Mouse (Mus musculus) limb, embryonic 14.5 days (tissue): Measurements from ENCODE around the gene Ubr2. TPM values are rescaled to one million over a fixed set of nuclear protein-coding genes. Genes with fewer than 3 reads are reported as not detected.

Experiments
- ATAC-seq: fragments of 200-750 bp; cut with Nextera tagmentation; 2 replicates; pipeline ENCODE4 v1.8.0; 2017; ENCODE audit warnings: low read depth, moderate number of reproducible peaks, moderate TSS enrichment; ENCODE audit not compliant: low FRiP score
- DNase-seq: peaks from one replicate; pipeline ENCODE4 v3.0.0-alpha.2; 2015; ENCODE audit warnings: low spot score
- H3K27ac ChIP-seq: fragments of 300-500 bp; sonication (generic); replicated peaks from 2 replicates; pipeline ENCODE4 v1.5.1; 2014; ENCODE audit warnings: low read depth, mild to moderate bottlenecking, low read length, moderate library complexity, mixed read lengths
- H3K27me3 ChIP-seq: fragments of 300-500 bp; sonication (generic); 2 replicates; pipeline ENCODE4 v1.6.1; 2014; ENCODE audit warnings: low read length, mixed read lengths; ENCODE audit not compliant: control insufficient read depth, insufficient read depth
- H3K36me3 ChIP-seq: fragments of 300-500 bp; sonication (generic); 2 replicates; pipeline ENCODE4 v1.6.1; 2014; ENCODE audit warnings: mild to moderate bottlenecking, low read length, moderate library complexity, mixed read lengths; ENCODE audit not compliant: control insufficient read depth, insufficient read depth
- H3K4me1 ChIP-seq: fragments of 300-500 bp; sonication (generic); 2 replicates; pipeline ENCODE4 v1.6.1; 2014; ENCODE audit warnings: antibody characterized with exemption, low read length, mixed read lengths; ENCODE audit not compliant: control insufficient read depth, insufficient read depth
- H3K4me2 ChIP-seq: fragments of 300-500 bp; sonication (generic); replicated peaks from 2 replicates; pipeline ENCODE4 v1.6.1; 2014; ENCODE audit warnings: low read depth, mild to moderate bottlenecking, low read length, moderate library complexity; ENCODE audit not compliant: severe bottlenecking
- H3K4me3 ChIP-seq: fragments of 300-500 bp; sonication (generic); replicated peaks from 2 replicates; pipeline ENCODE4 v1.5.1; 2014; ENCODE audit warnings: low read length
- H3K9ac ChIP-seq: fragments of 300-500 bp; sonication (generic); 2 replicates; pipeline ENCODE4 v1.6.1; 2014; ENCODE audit warnings: mild to moderate bottlenecking, low read depth, low read length, moderate library complexity; ENCODE audit not compliant: severe bottlenecking
- H3K9me3 ChIP-seq: fragments of 300-500 bp; sonication (generic); 2 replicates; pipeline ENCODE4 v1.6.1; 2016; ENCODE audit warnings: low read length; ENCODE audit not compliant: control insufficient read depth
- POLR2A ChIP-seq: fragments of 200-500 bp; IDR thresholded peaks from 2 replicates; pipeline ENCODE4 v1.8.0; 2012; ENCODE audit warnings: inconsistent platforms, mild to moderate bottlenecking, moderate library complexity, borderline replicate concordance; ENCODE audit not compliant: insufficient read depth, insufficient read length; ENCODE audit errors: extremely low read depth
- WGBS: fragments of 180-500 bp; shearing (Covaris S2); extraction: QIAGEN DNeasy Blood & Tissue Kit; methylation state at CpG from one replicate; pipeline ENCODE4 v1.1.7; 2014; 5-methylcytosine and 5-hydroxymethylcytosine counted together
- polyA plus RNA-seq, 2 experiments: library from polyadenylated mRNA; depleted of rRNA in 1 of 2; stranded (reverse) in 1 of 2; unstranded in 1 of 2; fragments of >200 nt; fragmentation: Nextera tagmentation in 1 of 2; extraction: Ambion mirVana in 1 of 2; gene quantifications; 2 replicates each; pipeline versions ENCODE4 v1.2.1 to v1.2.3; 2012 to 2014

Ubr2 gene
- polyA plus RNA-seq, 2 experiments = 23.3 to 35.7 TPM

- Histone ChIP-seq H3K9ac (no peak overlapping the region), H3K27ac (no peak overlapping the region), H3K4me3 (no peak overlapping the region), H3K9me3 (no peaks in the 10 kb centered on the region), H3K4me2 (no peak overlapping the region), H3K36me3 (no peaks in the 10 kb centered on the region), H3K27me3 (no peaks in the 10 kb centered on the region), H3K4me1 (no peaks in the 10 kb centered on the region)
- ATAC-seq (no peak), DNase-seq (no peak)
- 55% methylated on average over 14 of the region's 14 CpGs for WGBS
- no peak for TF ChIP-seq POLR2A
Measured at GRCm38 (mm10) chr17:46879841-46880311, 130.5 kb downstream of the Ubr2 start.

Other genes starting within 250 kb of the Ubr2 start
- 0.20 and 0.30 TPM in 2 replicates for gene Ptcra, start 246.8 kb downstream of the Ubr2 start, polyA plus RNA-seq (2012; rRNA removed)
- 0.19 and 0.57 TPM in 2 replicates for gene Ptcra, start 246.8 kb downstream of the Ubr2 start, polyA plus RNA-seq (2014; fragmentation: Nextera tagmentation; extraction: Ambion mirVana)
- 85.4 and 110 TPM in 2 replicates for gene 2310039H08Rik, start 237.9 kb downstream of the Ubr2 start, polyA plus RNA-seq (2012; rRNA removed)
- gene 2310039H08Rik, start 237.9 kb downstream of the Ubr2 start, polyA plus RNA-seq (2014; fragmentation: Nextera tagmentation; extraction: Ambion mirVana) = 82.7 and 106 TPM in 2 replicates
- 69.8 and 101 TPM in 2 replicates for gene Rpl7l1, start 227.9 kb downstream of the Ubr2 start, polyA plus RNA-seq (2012; rRNA removed)
- 126 and 131 TPM in 2 replicates for gene Rpl7l1, start 227.9 kb downstream of the Ubr2 start, polyA plus RNA-seq (2014; fragmentation: Nextera tagmentation; extraction: Ambion mirVana)
- gene Bicral, start 152.1 kb downstream of the Ubr2 start, polyA plus RNA-seq (2012; rRNA removed) = 17.2 and 17.7 TPM in 2 replicates
- 5.4 and 8.2 TPM in 2 replicates for gene Bicral, start 152.1 kb downstream of the Ubr2 start, polyA plus RNA-seq (2014; fragmentation: Nextera tagmentation; extraction: Ambion mirVana)
- gene Tbcc, start 119.9 kb downstream of the Ubr2 start, polyA plus RNA-seq (2012; rRNA removed) = 27.8 and 28.9 TPM in 2 replicates
- 63.3 and 66.5 TPM in 2 replicates for gene Tbcc, start 119.9 kb downstream of the Ubr2 start, polyA plus RNA-seq (2014; fragmentation: Nextera tagmentation; extraction: Ambion mirVana)
- not detected in 2 replicates for gene Prph2, start 100.1 kb downstream of the Ubr2 start, polyA plus RNA-seq (2012; rRNA removed)
- 0.07 TPM in 1 of 2 replicates, not detected in the other for gene Prph2, start 100.1 kb downstream of the Ubr2 start, polyA plus RNA-seq (2014; fragmentation: Nextera tagmentation; extraction: Ambion mirVana)